Mouse (Mus musculus): ENCODE measurements around the gene Odf3l2.

The Odf3l2 gene

DNA sequence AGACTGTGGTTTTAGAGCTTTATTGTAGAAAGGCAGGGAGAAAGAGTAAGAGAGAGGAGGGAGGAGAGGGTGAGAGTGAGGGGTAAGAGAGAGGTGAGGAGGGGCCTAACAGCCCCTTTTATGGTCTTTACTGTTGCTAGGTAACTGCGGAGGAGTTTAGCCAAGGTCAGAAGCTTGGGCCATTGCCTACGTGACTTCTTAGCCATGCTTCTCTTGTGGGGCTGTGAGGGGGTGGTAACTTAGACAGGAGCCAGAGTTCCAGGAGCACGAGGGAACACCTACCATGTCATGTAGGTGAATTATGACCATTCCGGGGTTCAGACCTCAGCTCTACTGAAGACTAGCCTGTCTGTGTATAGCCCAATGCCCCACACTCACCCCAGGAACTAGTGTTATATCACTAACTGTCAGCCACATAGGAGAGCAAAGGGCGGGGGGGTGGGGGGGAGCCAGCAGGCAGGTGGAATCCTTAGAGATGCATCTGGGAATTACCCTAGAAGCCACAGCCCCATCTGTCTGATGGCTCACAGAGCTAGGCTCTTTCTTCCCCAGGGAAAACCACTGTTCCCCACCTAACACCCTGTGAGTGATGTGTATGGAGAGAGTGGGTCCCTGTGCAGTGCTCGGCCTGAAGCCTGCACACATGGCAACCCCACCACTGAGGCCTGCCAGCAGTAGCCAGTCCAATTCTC, 26.0 kb upstream of the Odf3l2 start:
- DNase-seq (ENCODE audit: low read depth), result no peak

DNA sequence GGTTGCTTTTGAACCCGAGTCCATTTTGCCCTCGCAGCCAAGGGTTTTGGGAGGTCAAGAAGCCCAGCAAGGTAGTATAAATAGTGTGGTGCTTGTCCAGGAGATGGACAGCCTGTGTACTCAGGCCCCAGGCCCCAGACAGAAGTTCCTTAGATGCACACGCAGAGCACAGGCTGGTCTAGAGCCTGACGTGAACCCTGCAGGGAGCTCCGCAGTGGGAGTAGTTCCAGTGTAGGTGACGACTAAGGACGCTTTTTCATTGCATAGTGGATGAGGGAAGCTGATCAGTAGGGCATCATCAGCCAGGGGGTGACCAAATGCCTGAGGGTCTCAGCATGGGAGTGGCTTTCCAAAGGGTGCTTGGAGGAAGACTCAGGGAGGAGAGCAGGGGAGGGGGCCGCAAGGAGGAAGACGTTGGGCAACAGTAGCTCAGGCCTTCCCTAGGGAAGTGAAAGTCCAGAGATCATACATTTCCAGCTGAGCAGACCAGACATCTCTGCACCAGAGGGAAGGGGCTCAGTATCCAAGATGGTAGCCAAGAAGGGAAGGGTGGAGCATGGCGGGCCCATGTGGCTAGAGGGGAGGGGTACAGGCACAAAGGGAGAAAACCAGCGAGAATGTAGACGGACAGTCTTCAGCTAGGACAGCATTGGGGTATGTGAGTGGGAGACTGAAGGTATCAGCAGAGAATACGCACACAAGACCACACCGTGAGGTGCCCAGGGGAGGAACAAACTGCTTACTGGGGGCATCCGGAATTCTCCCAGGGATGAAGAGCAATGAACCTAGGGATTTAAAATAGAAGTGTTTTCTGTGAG, 24.7 kb upstream of the Odf3l2 start:
- no peak for DNase-seq (ENCODE audit: low read depth)

DNA sequence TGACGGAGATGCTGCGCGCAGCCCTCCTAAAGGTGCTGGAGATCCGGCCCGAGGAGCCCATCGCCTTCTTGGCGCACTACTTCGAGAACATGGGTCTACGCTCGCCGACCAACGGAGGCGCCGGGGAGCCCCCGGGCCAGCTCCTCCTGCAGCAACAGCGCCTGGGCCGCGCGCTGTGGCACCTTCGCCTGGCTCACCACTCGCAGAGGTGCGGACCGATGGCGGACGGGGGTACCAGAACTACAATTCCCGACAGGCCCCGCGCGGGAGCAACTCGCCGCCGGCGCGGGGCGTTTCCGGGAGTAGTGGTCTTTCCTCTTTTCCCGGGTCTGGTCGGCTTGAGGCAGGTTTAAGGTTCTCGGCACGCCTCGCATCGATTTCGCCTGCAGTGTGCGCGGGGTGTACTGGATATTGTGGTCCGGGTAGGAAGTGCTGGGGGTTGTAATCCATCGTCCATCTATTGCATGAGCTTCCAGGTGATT, 24.1 kb upstream of the Odf3l2 start:
- peak; percentile 77 for DNase-seq (ENCODE audit: low read depth)

DNA sequence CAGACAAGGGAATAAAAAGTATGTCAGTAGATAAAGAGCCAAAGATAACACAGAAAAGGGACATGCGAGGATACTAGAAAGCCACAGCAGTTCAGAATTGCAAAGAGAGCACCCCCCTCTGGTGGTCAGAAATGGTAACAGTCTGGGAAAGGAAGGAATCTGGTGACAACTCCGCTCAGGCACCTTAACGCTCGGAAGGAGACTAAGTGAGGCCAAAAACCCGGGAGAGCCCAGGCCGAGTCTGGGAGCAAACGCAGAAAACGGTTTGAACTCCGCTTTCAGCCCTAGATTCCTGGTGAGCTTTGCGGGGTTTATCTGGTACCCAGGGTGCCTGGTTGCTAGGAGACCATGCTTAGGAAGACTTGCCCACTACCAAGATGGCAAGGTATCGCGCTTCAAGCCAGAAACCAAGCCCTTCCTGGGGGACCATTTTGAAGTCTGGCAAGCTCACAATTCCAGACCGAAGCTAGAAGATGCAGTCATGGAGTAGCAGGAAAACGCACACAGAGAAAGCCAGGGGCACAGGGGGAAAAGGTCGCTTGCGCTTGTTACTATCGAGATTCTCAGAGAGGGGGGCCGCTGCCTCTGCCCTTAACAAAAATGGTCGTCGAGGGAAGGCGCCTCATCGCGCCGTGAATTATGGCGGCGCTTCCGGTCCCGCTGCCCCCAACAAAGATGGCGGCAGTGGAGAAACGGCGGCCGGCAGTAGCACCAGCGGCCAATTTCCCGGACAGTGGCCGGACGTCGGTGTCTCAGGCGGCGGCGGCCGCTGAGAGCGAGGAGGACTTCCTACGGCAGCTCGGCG, 23.4 kb upstream of the Odf3l2 start, which contains the start of gene Tpgs1:
Gene Tpgs1, plus strand, starts transcription at position 599 of the 805 bp plus-strand sequence.
- DNase-seq (ENCODE audit: low read depth), result peak; percentile 94

DNA sequence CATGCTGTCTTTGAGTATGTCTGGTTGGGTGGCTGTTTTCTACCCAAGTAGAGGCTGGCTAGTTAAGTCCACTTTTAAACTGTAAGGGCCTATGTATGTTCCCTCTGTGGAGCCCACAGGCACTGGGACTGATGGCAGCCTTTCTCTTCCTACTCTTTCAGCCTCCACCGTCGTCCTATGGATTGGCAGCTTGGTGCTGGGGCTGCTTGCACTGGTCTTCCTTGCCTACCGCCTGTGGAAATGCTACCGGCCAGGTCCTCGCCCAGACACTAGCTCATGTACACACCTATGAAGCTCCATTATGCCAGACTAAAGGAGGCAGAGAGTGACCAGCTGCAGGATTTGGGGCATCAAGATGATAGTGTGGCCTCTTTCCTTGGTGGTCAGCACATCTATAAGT, 22.5 kb upstream of the Odf3l2 start:
- DNase-seq (ENCODE audit: low read depth), result no peak

DNA sequence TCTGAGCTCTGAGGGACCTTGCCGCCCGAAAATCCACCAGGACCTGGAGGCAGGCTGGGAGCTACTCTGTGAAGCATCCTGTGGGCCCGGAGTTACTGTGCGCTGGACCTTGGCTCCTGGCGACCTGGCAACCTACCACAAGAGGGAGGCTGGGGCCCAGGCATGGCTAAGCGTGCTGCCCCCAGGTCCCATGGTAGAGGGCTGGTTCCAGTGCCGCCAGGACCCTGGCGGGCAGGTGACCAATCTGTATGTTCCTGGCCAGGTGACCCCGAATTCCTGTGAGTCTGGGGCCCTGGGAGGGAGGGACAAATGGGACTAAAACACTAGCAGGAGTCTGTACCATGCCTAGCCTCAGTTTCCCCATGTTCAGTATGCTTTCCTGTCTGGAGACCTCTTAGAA, 21.0 kb upstream of the Odf3l2 start:
- no peak for DNase-seq (ENCODE audit: low read depth)

DNA sequence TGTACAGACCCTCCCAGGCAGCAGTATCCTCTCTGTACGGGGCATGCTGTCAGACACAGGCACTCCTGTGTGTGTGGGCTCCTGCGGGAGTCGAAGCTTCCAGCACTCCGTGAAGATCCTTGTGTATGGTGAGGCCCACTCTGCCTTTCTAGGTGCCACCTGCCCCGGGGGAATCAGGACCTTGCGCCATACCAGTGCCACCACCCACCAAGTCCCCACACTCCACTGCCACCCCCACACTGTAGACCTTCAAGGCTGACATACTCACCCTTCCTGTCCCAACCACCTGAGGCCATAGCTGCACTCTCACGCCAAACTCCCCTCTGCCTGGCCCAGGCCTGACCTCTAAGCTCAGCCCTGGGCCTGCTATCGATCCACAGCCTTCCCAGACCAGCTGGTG, 19.5 kb upstream of the Odf3l2 start:
- no peak for DNase-seq (ENCODE audit: low read depth)

DNA sequence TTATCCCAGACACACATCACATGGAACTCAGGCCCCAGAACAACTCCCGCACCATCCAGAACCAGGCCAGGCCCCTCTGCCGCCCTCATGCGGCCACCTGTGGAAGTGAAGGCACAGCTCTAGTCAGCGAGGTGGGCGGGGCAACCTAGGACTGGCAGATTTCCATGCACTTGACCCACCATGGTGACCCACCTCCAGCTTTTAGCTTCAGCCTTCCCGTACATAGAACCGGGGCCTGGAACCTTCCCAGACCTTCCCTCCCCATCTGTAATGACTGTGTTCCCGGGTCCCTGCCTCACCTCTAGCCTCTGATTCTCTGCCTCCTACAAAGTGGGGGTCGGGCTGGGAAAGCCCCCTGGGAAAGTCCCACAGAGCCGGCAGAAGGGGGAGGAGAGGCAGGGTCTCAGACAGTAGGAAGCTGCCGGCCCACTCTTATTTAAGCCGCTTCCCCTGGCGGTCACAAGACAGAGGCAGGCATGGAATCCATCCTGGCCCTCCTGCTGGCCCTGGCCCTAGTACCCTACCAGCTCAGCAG, 18.7 kb upstream of the Odf3l2 start, which contains the start of gene Madcam1:
Gene Madcam1, plus strand, starts transcription at position 429 of the 535 bp plus-strand sequence.
- peak; percentile 81 for DNase-seq (ENCODE audit: low read depth)

DNA sequence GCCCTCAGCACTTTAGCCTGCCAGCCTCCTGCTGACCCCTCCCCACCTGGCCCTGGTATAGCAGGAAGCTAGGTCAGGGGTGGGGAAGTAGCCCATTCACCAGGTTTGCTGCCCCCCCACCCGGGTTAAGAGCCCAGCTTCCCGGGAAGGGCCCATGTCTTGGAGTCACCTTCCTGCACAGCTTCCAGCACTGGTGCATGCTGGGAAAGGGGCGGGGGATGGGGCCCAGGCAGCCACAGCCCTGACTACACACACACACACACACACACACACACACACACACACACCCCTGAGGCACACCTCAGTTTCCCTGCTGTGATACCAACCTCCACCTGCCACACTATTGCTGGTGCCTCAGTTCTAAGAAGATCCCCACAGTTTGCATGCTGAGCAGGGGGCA, 16.3 kb upstream of the Odf3l2 start:
- no peak for DNase-seq (ENCODE audit: low read depth)

DNA sequence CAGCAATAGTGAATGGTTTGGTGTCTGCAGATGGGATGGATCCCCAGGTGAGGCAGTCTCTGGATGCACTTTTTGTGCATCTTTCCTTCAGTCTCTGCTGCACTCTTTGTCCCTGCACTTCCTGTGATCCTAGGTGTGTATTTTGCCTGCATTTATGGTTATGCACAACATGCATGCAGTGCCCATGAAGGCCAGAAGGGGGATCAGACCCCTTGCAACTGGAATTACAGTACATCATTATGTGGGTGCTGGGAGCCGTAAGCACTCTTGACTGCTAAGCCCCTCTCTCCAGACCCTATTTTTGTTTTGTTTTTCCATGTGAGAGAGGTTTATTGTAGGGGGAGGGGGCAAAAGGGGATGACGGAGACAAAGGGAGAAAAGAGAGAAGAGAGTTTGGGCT, 14.8 kb upstream of the Odf3l2 start:
- peak; percentile 52 for DNase-seq (ENCODE audit: low read depth)

DNA sequence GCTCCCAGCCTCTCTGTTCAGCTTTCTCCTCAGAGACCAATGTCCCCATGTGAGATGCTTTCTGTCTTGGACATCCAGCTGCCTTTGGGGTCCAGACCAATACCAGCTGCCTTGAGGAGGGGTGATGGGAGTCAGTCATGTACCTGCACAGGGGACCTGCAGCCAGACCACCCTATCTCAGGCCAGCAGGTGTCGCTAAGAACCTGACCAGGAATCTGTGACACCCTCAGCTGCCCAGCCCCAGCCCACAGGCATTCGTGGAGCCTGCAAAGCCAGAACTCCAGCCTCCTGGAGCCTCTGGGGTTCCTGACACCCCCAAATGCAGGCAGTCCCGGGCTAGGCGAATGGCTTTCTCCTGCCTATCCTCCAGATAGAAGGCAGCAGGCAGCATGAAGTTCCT, 13.3 kb upstream of the Odf3l2 start:
- no peak for DNase-seq (ENCODE audit: low read depth)

DNA sequence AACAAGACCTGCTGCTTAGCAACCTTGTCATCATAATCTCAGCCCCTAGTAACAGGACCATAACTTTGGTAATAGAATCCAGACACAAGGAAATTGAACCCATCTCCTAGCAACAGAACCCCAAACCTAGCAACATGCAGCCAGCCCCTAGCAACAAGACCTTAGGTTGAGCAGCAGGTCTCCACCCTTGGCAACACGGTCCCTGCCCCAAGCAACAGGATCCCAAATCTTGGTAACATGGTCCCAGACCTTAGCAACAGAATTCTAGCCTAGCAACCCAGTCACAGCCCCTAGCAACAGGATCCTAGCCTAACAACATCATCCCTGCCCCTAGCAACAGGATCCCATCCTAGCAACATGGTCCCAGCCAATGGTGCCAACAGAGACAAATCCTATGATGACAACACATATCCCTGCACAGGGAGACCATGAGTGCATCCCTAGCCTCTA, 9.4 kb upstream of the Odf3l2 start:
- DNase-seq (ENCODE audit: low read depth), result no peak

DNA sequence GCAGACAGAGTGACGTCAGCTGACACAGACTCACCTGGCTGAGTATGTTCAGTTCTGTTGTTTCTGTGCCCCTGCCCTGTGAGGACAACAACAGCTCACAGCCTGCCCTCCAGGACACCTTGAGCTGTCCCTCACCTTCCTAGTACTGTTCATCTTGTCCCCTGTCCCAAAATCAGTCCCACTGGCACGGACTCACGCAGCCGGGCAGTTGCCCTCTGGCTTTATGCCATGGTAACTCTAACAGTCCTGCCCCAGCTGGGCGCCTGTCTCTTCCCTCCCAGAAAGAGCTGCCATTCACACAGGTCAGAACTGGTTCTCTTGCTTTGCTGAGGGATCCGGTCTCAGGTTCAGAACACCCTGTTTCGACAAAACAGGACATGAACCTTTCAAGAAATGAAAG, 7.3 kb upstream of the Odf3l2 start:
- no peak for DNase-seq (ENCODE audit: low read depth)

DNA sequence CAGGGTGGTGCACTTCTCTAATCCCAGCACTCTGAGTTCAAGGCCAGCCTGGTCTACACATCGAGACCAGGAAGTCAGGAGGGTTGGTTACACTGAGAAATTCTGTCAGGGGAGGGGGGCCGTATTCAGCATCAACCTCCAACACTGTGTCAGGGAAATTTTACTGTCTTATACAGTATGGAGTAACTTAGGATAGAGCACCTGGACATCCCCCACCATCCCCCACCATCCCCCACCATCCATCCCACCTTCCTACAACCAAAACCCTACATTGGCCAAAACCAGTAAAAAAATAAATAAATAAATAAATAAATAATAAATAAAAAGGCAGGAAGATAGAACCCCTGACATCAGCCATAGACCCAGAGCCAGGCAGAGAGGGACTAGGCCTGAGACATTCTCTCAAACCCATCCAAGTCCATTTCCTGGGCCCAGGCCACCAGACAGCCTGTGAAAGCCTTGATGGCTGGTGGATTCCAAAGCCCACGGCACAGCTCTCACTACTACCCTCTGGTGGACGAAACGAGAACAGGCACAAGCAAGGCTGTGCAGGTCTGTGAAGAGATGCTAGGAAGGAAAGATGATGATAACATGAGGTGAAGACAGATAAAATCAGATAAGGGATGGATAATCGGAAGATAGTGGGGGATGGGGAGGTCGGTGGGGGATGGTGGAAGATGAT, 3.7 kb upstream of the Odf3l2 start:
- DNase-seq (ENCODE audit: low read depth), result peak; percentile 93

DNA sequence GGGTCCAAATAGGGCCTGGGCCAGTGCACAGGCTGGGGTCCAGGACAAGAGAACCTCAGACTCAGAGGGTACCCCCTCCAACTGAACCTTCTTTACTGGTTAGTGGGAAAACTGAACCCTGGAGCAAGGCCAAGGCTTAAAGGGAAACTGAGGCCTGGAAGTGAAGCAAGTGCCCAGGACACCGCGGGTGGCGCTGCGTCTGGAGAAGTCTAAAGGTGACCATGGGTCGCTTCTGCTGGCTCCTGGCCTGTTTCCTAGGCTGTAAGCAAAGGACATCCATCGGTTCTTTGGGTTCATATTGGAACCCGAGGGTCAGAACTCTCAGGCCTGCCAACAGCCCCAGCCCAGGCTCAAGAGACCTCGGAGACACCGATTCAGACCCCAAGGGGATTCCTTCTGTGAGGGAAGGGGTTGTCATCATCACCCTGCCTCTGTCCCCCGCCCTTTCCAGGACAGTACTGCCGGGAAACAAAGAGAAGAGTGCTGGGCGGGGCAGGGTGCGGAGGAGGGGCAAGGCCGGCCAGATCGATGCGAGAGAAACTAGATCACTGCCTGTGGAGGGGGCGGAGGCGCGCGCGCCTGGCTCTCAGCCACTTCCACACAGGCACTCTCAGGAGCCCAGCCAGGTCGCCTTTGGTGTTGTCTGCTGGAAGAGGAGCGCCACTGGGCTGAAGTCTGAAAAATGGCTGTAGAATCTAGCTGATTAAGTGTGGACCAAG, 6.9 kb downstream of the Odf3l2 start:
- DNase-seq (ENCODE audit: low read depth), result peak; percentile 63

DNA sequence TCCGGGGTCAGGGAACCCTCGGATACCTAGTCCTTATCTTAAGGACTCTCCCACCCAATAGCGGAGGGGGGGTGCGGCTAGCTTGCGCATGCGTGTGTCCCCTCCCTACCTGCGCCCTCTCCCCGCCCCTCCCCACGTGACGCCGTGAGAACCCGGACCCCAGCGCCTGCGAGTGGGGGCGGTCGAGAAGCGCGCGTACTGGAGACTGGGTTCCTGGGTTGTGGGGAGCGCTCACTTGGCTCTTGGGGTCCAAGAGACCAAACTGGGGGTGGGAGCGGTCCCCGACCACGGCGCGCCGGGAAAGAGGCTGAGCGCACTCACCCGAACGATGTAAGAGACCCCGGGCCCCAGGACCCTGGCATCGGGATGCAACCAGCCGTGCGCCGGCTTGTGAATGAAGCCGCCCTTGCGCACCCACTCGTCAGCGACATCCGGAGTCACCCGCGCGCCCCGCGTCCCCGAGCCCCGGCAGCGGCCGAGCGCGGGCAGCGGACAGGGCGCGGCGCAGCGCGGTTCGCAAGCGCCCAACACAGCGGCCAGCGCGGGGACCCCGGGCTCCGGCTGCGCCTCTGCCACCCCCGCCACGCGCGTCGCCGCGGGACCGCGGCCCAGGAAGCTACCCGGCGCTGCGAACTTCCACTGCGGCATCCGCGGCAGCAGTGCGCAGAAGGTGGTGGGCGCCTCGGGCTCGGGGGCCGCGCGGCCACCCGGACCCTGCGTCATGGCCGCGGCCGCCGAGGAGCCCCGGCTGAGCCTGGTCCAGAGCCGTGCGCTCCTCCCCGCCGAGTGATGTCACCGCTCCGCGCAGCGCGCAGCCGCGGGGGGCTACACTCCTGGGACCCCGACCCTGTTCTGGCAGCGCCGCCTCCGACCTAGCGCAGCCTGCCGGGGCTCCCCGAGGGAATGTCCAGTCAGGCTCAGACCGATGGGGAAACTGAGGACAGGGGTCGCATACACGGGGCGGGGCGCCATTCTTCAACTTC, 8.1 kb downstream of the Odf3l2 start, which contains the start of gene Shc2:
Gene Shc2, minus strand, starts transcription at position 791 of the 983 bp plus-strand sequence.
- DNase-seq (ENCODE audit: low read depth), result peak; percentile 55

DNA sequence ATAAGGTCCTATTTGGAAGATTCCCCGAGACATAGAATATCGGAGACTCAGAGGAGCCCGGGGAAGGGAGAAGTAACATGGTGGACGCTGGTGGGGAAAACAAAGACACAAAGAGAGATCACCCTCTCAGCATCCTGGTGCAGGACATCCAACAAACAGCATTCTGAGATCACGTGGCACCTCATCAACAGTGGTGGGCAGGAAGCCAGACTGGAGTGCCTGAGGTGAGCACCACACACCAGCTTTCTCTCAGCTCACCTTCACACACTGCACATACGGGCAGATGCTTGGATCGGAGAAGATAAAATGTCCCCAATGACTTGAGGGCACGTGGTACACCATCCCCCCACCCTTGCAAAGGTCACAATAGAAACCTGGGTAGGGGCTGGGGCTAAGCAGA, 9.3 kb downstream of the Odf3l2 start:
- DNase-seq (ENCODE audit: low read depth), result no peak

DNA sequence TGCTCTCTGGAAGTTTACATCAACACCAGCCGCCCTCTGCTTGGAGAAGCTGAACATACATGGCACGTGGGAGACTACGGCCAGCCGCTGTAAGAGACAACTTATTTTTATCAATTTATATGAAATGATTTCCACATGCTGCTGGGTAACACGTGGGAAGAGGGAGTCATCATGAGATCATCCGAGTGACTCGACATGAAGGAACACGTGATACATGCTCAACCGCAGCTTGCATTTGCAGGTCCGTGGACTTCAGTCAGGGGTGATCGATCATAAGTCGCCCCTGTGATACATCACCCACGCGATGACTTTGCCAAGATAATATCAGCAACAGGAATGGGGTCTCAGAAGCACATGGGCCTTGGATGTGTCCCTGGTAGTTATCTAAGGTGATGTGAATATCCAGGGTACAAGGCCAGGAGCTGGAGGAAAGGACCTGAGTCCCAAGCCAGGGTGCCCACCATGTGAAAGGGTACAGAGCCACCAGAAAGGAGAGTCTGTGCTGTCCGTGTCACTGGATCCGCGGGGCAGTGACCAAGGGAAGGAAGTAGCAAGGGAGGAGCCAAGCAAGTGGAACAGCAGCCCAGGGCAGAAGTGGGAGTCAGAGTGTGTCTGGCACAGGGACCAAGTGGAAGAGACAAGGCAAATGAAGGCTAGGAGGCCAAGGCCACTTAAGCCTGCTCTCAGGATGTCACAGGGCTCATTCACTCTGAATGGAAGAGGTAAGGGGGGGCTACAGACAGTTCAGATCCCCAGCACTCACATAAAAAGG, 12.3 kb downstream of the Odf3l2 start:
- DNase-seq (ENCODE audit: low read depth), result peak; percentile 95

DNA sequence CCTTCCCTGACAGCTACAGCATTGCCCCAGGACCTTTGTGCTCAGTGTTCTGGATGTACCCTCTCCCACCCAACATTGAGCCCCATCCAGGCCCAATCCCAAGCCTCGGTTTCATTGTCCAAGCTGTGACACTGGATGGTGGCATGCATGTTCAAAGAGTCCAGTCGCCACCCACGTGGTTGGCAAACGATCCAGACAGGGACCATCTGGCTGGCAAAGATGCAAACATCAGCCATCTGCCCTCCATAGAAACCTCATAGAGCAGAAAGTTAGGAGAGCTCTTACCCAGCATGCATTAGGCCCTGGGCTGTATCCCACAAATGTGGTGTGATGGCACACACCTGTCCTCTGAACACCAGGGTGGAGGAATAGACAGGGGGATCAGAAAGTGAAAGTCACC, 14.1 kb downstream of the Odf3l2 start:
- no peak for DNase-seq (ENCODE audit: low read depth)
